Mouse (Mus musculus) lung, adult 2 months (tissue): Measurements from ENCODE around the gene Gm11559. TPM values are rescaled to one million over a fixed set of nuclear protein-coding genes. Genes with fewer than 3 reads are reported as not detected.
"Not testable (repeated sequence)": the region's sequence is repeated elsewhere in the genome, so short reads cannot be mapped to it uniquely, and the experiment has no call there.

Experiments
- DNase-seq: peaks from one replicate; pipeline ENCODE4 v3.0.0; 2022
- H3K4me1 ChIP-seq: fragments of 200-500 bp; 2 replicates; pipeline ENCODE4 v1.6.1; 2011; ENCODE audit warnings: low read length; ENCODE audit not compliant: control insufficient read depth, insufficient read depth
- H3K4me3 ChIP-seq: fragments of 200-500 bp; replicated peaks from 2 replicates; pipeline ENCODE3; 2011; ENCODE audit warnings: low read depth, mild to moderate bottlenecking, control low read depth, low read length; ENCODE audit errors: extremely low read depth
- CTCF ChIP-seq: fragments of 200-500 bp; IDR thresholded peaks from 2 replicates; pipeline ENCODE4 v1.5.1; 2011; ENCODE audit warnings: mild to moderate bottlenecking, low read length, control low read depth; ENCODE audit not compliant: insufficient read depth
- POLR2A ChIP-seq: fragments of 200-500 bp; IDR thresholded peaks from 2 replicates; pipeline ENCODE4 v1.6.1; 2011; ENCODE audit warnings: low read depth, mild to moderate bottlenecking, control low read depth, low read length, borderline replicate concordance; ENCODE audit errors: extremely low read depth
- WGBS: fragments of 180-500 bp; shearing (Covaris S2); methylation state at CpG from one replicate; pipeline ENCODE4 v1.1.7; 2018; 5-methylcytosine and 5-hydroxymethylcytosine counted together
- polyA plus RNA-seq: library from polyadenylated mRNA; depleted of rRNA; stranded (reverse); fragments of >200 nt; gene quantifications from 2 replicates; pipeline ENCODE4 v1.2.3, GENCODE M21; 2012; rRNA removed

Gm11559 gene
- not detected in 2 replicates for polyA plus RNA-seq

- 42% methylated on average over 1 of the region's 1 CpGs for WGBS
- H3K4me3 ChIP-seq, H3K4me1 ChIP-seq, DNase-seq: not testable (repeated sequence)
These were observed at the start of gene Gm11559 for GRCm38 (mm10) chr11:99864176-99864575. Gm11559 (plus strand) TSS chr11:99864476.

DNA sequence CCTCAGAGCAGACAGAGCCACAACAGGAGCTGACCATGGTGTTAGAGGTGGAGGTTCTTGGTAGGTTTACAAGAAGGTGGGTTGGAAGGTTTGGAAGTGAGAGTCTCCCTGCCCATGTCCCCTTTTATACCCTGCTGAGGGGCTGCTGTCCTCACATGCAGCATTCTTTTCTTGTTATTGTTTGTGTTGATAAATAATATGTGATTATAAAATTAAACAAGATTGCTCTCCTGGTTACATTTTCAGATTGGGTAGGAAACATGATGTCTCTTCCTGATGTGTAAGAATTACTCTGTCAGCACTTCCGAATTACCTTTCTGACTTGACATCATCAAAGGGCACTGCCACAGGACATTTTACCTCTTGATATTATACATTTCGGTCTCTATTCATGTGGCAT is 48.7 kb upstream of the Gm11559 start, which contains the start of gene Gm11564:
Gene Gm11564 (minus strand): TSS at position 101 of the 400 bp plus-strand sequence.
- not testable (repeated sequence) for DNase-seq, H3K4me1 ChIP-seq, H3K4me3 ChIP-seq
- WGBS = 79% methylated on average over 2 of the region's 2 CpGs

DNA sequence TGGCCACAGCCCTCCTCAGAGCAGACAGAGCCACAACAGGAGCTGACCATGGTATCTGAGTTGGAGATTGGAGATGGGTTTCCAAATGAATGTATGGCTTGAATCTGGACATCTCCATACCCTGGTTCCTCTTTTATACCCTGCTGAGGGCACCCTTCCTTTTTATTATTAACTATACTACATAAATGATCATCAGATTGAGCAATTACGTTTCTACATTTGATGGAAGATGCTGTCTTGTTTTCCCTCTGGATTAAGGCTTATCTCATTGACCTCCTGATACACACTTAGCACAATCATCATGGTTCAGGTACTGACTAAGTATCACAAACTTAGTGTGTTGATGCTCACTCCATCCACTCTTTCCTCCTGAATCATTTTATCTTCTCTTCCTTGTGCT is 26.3 kb upstream of the Gm11559 start, which contains the start of gene 2300003K06Rik:
Gene 2300003K06Rik (minus strand): TSS at position 101 of the 400 bp plus-strand sequence.
- 76% methylated on average over 1 of the region's 1 CpGs for WGBS
- no peaks in the 10 kb centered on the region for H3K4me1 ChIP-seq
- H3K4me3 ChIP-seq = no peak within 1 kb of the TSS
- TF ChIP-seq POLR2A (no peak), CTCF (no peak)
- DNase-seq = no peak

DNA sequence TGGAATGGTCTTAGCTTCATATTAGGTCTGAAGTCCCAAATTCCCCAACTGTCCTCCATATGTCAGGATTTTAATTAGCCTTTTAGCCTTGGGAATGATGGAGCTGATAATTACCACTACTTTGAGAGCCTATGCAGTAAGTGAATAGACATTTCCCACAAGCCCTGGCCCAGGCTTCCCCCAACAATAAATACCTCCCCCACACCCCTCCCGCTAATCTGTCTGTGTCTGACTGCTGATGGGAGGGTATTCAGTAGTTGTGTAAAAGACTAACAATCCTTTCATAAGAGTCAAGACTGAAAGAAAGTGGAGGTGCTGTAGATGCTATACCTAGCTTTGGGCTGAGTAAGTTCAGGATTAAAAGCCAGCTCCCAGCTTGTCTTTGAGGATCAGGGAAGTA is 22.1 kb upstream of the Gm11559 start:
- TF ChIP-seq CTCF (no peak), POLR2A (no peak)
- WGBS = 97% methylated on average over 1 of the region's 1 CpGs
- no peaks in the 10 kb centered on the region for H3K4me1 ChIP-seq
- no peak overlapping the region for H3K4me3 ChIP-seq
- no peak for DNase-seq

DNA sequence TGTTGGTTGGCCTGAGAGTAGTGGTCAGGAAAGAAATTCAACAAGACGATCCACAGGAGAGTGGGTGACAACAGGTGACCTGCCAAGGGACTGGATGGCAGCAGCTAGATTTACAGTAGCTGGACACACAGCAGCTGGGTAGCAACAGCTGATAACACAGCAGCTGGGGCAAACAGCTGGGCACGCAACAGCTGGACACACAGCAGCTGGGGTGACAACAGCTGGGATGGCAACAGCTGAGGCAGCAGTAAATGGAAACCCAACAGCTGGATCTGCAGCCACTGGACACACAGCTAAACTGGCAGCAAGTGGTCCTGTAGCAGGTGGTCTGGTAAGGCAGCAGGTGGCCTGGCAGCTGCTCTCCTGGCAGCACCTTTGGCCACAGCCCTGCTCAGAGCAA is 17.5 kb upstream of the Gm11559 start:
- TF ChIP-seq POLR2A = no peak
- no peak for TF ChIP-seq CTCF
- WGBS = 87% methylated on average over 2 of the region's 2 CpGs
- H3K4me1 ChIP-seq = no peaks in the 10 kb centered on the region
- H3K4me3 ChIP-seq = no peak overlapping the region
- no peak for DNase-seq

GRCm38 (mm10) chr11:99851508-99851907 is 12.8 kb upstream of the Gm11559 start, which contains the start of gene Krtap4-16:
Krtap4-16 (minus strand) TSS chr11:99851608.
- no peak within 1 kb of the TSS for H3K4me3 ChIP-seq
- TF ChIP-seq CTCF = no peak
- TF ChIP-seq POLR2A = no peak

DNA sequence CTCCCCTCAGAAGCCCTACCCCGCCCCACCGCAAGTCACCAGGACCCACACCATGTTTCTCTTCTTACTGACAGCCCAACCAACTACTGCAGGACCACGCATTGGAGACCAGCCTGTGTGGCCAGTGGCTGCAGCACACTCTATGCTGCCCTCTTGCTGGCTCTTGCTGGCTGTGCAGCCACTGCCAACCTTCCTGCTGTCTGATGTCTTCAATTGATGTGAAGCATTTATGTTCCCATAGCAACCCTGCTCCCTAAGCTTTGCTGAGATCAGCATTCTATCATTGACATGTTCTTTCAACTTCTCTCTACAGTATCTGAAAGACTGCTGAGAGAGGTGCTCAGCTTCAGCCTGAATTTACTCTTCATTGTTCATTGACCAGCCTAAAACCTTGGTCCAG is 10.2 kb upstream of the Gm11559 start:
- peak; percentile 54 for TF ChIP-seq CTCF
- TF ChIP-seq POLR2A = no peak
- DNase-seq = no peak

More at GRCm38 (mm10) chr11:99851508-99851907, 12.8 kb upstream of the Gm11559 start, which contains the start of gene Krtap4-16:
- no peak for DNase-seq
- no peaks in the 10 kb centered on the region for H3K4me1 ChIP-seq

DNA sequence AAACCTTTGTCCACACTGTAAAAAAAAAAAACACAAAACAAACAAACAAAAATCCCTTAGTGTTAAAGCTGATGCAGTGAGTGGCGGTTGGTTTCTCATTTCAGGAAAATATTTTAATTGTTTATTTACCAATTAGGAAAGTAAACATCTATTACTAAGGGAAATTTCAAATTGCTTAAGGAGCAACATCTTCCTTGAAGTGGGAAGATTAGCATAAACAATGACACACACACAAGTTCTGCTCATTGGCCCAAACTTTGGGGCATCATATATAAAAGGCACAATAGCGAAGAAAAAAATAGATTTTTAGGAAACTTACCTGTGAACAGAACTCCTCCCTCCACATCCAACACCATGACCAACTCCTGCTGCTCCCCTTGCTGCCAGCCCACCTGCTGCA is 6.7 kb upstream of the Gm11559 start, which contains the start of gene Gm11568:
Gene Gm11568 (plus strand): TSS at position 301 of the 400 bp plus-strand sequence.
- TF ChIP-seq POLR2A (no peak), CTCF (no peak)
- H3K4me3 ChIP-seq = no peak within 1 kb of the TSS
- whole genome bisulfite sequencing = 85% methylated on average over 2 of the region's 2 CpGs
- no peaks in the 10 kb centered on the region for H3K4me1 ChIP-seq
- DNase-seq = no peak

More for the DNA sequence above, 10.2 kb upstream of the Gm11559 start:
- Histone ChIP-seq H3K4me3 (no peak overlapping the region), H3K4me1 (no peaks in the 10 kb centered on the region)
- 60% methylated on average over 3 of the region's 3 CpGs for WGBS

DNA sequence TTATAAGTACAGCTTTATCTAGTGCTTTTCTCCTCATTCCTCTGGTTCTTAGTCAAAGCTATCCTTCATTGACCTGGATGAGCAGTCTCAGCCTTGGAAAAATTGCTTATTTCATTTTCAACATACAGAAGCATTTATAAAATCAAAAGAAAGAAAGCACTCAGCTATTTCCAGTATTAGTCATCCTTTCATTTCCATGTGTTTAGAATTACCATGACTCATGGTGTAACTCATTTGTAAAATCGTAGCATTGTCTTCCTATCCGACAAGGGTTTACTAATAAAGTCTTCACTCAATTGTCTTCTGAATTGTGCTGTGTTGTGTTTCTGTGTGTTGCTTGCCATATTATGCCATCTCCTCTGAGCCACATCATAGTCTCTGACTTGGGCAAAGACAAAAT is 5.5 kb upstream of the Gm11559 start:
- Histone ChIP-seq H3K4me1 (no peaks in the 10 kb centered on the region), H3K4me3 (no peak overlapping the region)
- no peak for TF ChIP-seq CTCF
- no peak for TF ChIP-seq POLR2A
- DNase-seq = no peak
- WGBS = 47% methylated on average over 2 of the region's 2 CpGs

GRCm38 (mm10) chr11:99873089-99873488 is 8.8 kb downstream of the Gm11559 start, which contains the start of gene Krtap9-1:
Krtap9-1 (plus strand) TSS chr11:99873389.
- not testable (repeated sequence) for H3K4me1 ChIP-seq, H3K4me3 ChIP-seq, DNase-seq
- 41% methylated on average over 1 of the region's 1 CpGs for WGBS

DNA sequence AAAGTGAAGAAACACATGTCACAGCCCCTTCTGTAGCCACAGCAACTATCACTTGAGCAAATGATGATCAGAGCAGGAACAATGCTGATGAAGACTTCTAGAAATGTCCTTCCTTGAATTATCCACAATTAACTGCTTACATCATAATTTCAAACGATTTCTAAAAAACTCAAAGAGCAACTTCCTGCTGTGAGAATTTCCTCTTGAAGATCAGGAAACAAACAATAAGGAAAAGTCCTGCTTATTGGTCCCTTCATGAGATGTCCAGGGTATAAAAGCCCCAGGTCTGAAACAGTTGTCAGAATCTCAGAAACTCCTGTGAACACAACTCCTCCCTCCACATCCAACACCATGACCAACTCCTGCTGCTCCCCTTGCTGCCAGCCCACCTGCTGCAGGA is 14.6 kb downstream of the Gm11559 start, which contains the start of gene Gm11567:
Gene Gm11567 (plus strand): TSS at position 301 of the 400 bp plus-strand sequence.
- H3K4me1 ChIP-seq, H3K4me3 ChIP-seq, DNase-seq: not testable (repeated sequence)
- WGBS = 19% methylated on average over 1 of the region's 1 CpGs
